Mouse (Mus musculus) megakaryocyte, embryonic 14.5 days (primary cell): ENCODE measurements around the gene Zbtb17.

Experiments used
- FLI1 ChIP-seq: IDR thresholded peaks from 2 replicates; pipeline ENCODE4 v1.6.1; 2012; ENCODE audit warnings: low read length, inconsistent platforms, mixed read lengths
- GATA1 ChIP-seq: IDR thresholded peaks from 3 replicates; pipeline ENCODE4 v1.6.1; 2012; ENCODE audit warnings: mixed read lengths, low read length, inconsistent platforms, borderline replicate concordance

GRCm38 (mm10) chr4:141477681-141478102 is 33.2 kb downstream of the Zbtb17 start:
- TF ChIP-seq GATA1 (no peak), FLI1 (no peak)
